Mouse (Mus musculus) midbrain, embryonic 10.5 days (tissue): ENCODE results near the gene Plekhb2. TPM values are rescaled to one million over a fixed set of nuclear protein-coding genes. Genes with fewer than 3 reads are reported as not detected.
A peak's percentile ranks its signal among the peaks of the same experiment; 100 is the strongest.

Source experiments
- DNase-seq: peaks from one replicate; pipeline ENCODE4 v3.0.0-alpha.2; 2017; ENCODE audit warnings: low spot score
- H3K27ac ChIP-seq: fragments of 300-500 bp; sonication (generic); replicated peaks from 2 replicates; pipeline ENCODE4 v1.5.1; 2016; ENCODE audit warnings: mild to moderate bottlenecking
- H3K27me3 ChIP-seq: fragments of 300-500 bp; sonication (generic); 2 replicates; pipeline ENCODE4 v1.6.1; 2016; ENCODE audit warnings: low read depth, mild to moderate bottlenecking; ENCODE audit not compliant: poor library complexity, severe bottlenecking
- H3K36me3 ChIP-seq: fragments of 300-500 bp; sonication (generic); 2 replicates; pipeline ENCODE4 v1.6.1; 2016; ENCODE audit warnings: mild to moderate bottlenecking, moderate library complexity
- H3K4me1 ChIP-seq: fragments of 300-500 bp; sonication (generic); 2 replicates; pipeline ENCODE4 v1.6.1; 2016
- H3K4me3 ChIP-seq: fragments of 300-500 bp; sonication (generic); 2 replicates; pipeline ENCODE4 v1.5.1; 2016; ENCODE audit warnings: mild to moderate bottlenecking, moderate library complexity
- H3K9me3 ChIP-seq: fragments of 300-500 bp; sonication (generic); replicated peaks from 2 replicates; pipeline ENCODE4 v1.6.1; 2016; ENCODE audit warnings: mild to moderate bottlenecking
- WGBS: fragments of 180-500 bp; shearing (Covaris S2); methylation state at CpG from one replicate; pipeline ENCODE4 v1.1.7; 2016; 5-methylcytosine and 5-hydroxymethylcytosine counted together
- polyA plus RNA-seq: library from polyadenylated mRNA; unstranded; fragments of >200 nt; fragmentation: Nextera tagmentation; extraction: Ambion mirVana; gene quantifications from 2 replicates; pipeline ENCODE4 v1.2.1, GENCODE M21; 2016

The Plekhb2 gene
- polyA plus RNA-seq, 1 experiment from 2014 or later = 50.8 TPM

GRCm38 (mm10) chr1:34841709-34842388 lies 7.9 kb upstream of the Plekhb2 start:
- H3K36me3 ChIP-seq = peaks cover 14% of the 10 kb centered on the region
- peak overlapping the region; percentile 79 for H3K4me3 ChIP-seq
- H3K27ac ChIP-seq = peak overlapping the region; percentile 97
- H3K4me1 ChIP-seq = peaks cover 41% of the 10 kb centered on the region
- 3% methylated on average over 12 of the region's 12 CpGs for WGBS
- DNase-seq = no peak
- no peaks in the 10 kb centered on the region for H3K9me3 ChIP-seq
- H3K27me3 ChIP-seq = no peaks in the 10 kb centered on the region

GRCm38 (mm10) chr1:34842389-34842861 lies 7.4 kb upstream of the Plekhb2 start:
- H3K4me1 ChIP-seq = peaks cover 41% of the 10 kb centered on the region
- no peaks in the 10 kb centered on the region for H3K9me3 ChIP-seq
- DNase-seq = peak; percentile 78
- H3K36me3 ChIP-seq = peaks cover 9% of the 10 kb centered on the region
- 1% methylated on average over 48 of the region's 51 CpGs for WGBS
- H3K27ac ChIP-seq = peak overlapping the region; percentile 97
- H3K4me3 ChIP-seq = peak overlapping the region; percentile 79
- no peaks in the 10 kb centered on the region for H3K27me3 ChIP-seq

GRCm38 (mm10) chr1:34842887-34843618 lies 6.7 kb upstream of the Plekhb2 start, which contains the start of gene Fam168b:
Fam168b (minus strand) TSS chr1:34843065.
- 4% methylated on average over 59 of the region's 59 CpGs for WGBS
- peak; percentile 89 for DNase-seq
- H3K9me3 ChIP-seq = no peaks in the 10 kb centered on the region
- no peaks in the 10 kb centered on the region for H3K27me3 ChIP-seq
- H3K4me3 ChIP-seq = peak within 1 kb of the TSS; percentile 79
- H3K4me1 ChIP-seq = peaks cover 38% of the 10 kb centered on the region
- H3K27ac ChIP-seq = peak within 1 kb of the TSS; percentile 97
- peaks cover 8% of the 10 kb centered on the region for H3K36me3 ChIP-seq

GRCm38 (mm10) chr1:34847070-34847469 lies 2.7 kb upstream of the Plekhb2 start:
- no peaks in the 10 kb centered on the region for H3K36me3 ChIP-seq
- WGBS = 85% methylated on average over 3 of the region's 3 CpGs
- no peaks in the 10 kb centered on the region for H3K9me3 ChIP-seq

GRCm38 (mm10) chr1:34850343-34851136 lies 764 bp downstream of the Plekhb2 start:
- 45% methylated on average over 11 of the region's 11 CpGs for WGBS
- no peak for DNase-seq
- Histone ChIP-seq H3K36me3 (no peaks in the 10 kb centered on the region), H3K27ac (peak overlapping the region; percentile 90), H3K9me3 (no peaks in the 10 kb centered on the region), H3K4me1 (peaks cover 24% of the 10 kb centered on the region), H3K4me3 (peak overlapping the region; percentile 83), H3K27me3 (no peaks in the 10 kb centered on the region; the same call in 1 of the 2 replicates)

More at GRCm38 (mm10) chr1:34847070-34847469, 2.7 kb upstream of the Plekhb2 start:
- Histone ChIP-seq H3K4me1 (peaks cover 28% of the 10 kb centered on the region), H3K27me3 (no peaks in the 10 kb centered on the region; the same call in 1 of the 2 replicates), H3K4me3 (no peak overlapping the region), H3K27ac (no peak overlapping the region)
- DNase-seq = no peak

GRCm38 (mm10) chr1:34851562-34851961 lies 1.8 kb downstream of the Plekhb2 start:
- H3K4me3 ChIP-seq = no peak overlapping the region
- H3K36me3 ChIP-seq = no peaks in the 10 kb centered on the region
- DNase-seq = no peak
- WGBS = 71% methylated on average over 6 of the region's 6 CpGs
- H3K4me1 ChIP-seq = peaks cover 24% of the 10 kb centered on the region
- no peaks in the 10 kb centered on the region; the same call in 1 of the 2 replicates for H3K27me3 ChIP-seq
- H3K27ac ChIP-seq = no peak overlapping the region
- no peaks in the 10 kb centered on the region for H3K9me3 ChIP-seq

- no peaks in the 10 kb centered on the region; the same call in 1 of the 2 replicates for H3K27me3 ChIP-seq
- 86% methylated on average over 11 of the region's 11 CpGs for WGBS
- no peaks in the 10 kb centered on the region for H3K9me3 ChIP-seq
- no peak overlapping the region for H3K4me3 ChIP-seq
- DNase-seq = no peak
- peaks cover 24% of the 10 kb centered on the region for H3K4me1 ChIP-seq
- no peaks in the 10 kb centered on the region for H3K36me3 ChIP-seq
- H3K27ac ChIP-seq = no peak overlapping the region
Observed at GRCm38 (mm10) chr1:34852116-34852878, 2.5 kb downstream of the Plekhb2 start.

- Histone ChIP-seq H3K36me3 (no peaks in the 10 kb centered on the region), H3K4me1 (peaks cover 24% of the 10 kb centered on the region), H3K27me3 (no peaks in the 10 kb centered on the region; the same call in 1 of the 2 replicates), H3K27ac (no peak overlapping the region), H3K4me3 (no peak overlapping the region), H3K9me3 (no peaks in the 10 kb centered on the region)
- no peak for DNase-seq
- WGBS = 90% methylated on average over 2 of the region's 2 CpGs
Observed at GRCm38 (mm10) chr1:34853786-34854185, 4.0 kb downstream of the Plekhb2 start.

GRCm38 (mm10) chr1:34855056-34855739 lies 5.4 kb downstream of the Plekhb2 start:
- H3K9me3 ChIP-seq = no peaks in the 10 kb centered on the region
- H3K27ac ChIP-seq = no peak overlapping the region
- peaks cover 14% of the 10 kb centered on the region for H3K4me1 ChIP-seq
- H3K36me3 ChIP-seq = no peaks in the 10 kb centered on the region
- DNase-seq = no peak
- H3K4me3 ChIP-seq = no peak overlapping the region
- H3K27me3 ChIP-seq = no peaks in the 10 kb centered on the region
- 83% methylated on average over 12 of the region's 12 CpGs for WGBS

- 83% methylated on average over 5 of the region's 5 CpGs for WGBS
Observed at GRCm38 (mm10) chr1:34858671-34859070, 8.9 kb downstream of the Plekhb2 start.

GRCm38 (mm10) chr1:34859761-34860160 lies 10.0 kb downstream of the Plekhb2 start:
- 81% methylated on average over 3 of the region's 3 CpGs for WGBS
- Histone ChIP-seq H3K27ac (no peak overlapping the region), H3K9me3 (no peaks in the 10 kb centered on the region), H3K36me3 (peaks cover 30% of the 10 kb centered on the region), H3K4me3 (no peak overlapping the region), H3K27me3 (no peaks in the 10 kb centered on the region), H3K4me1 (no peaks in the 10 kb centered on the region)
- no peak for DNase-seq

More at GRCm38 (mm10) chr1:34858671-34859070, 8.9 kb downstream of the Plekhb2 start:
- Histone ChIP-seq H3K4me1 (no peaks in the 10 kb centered on the region), H3K27ac (no peak overlapping the region), H3K4me3 (no peak overlapping the region), H3K9me3 (no peaks in the 10 kb centered on the region), H3K36me3 (peaks cover 20% of the 10 kb centered on the region), H3K27me3 (no peaks in the 10 kb centered on the region)
- DNase-seq = no peak
